Mouse (Mus musculus) embryonic facial prominence, embryonic 10.5 days (tissue): Measurements from ENCODE around the gene Cebpa. TPM values are rescaled to one million over a fixed set of nuclear protein-coding genes. Genes with fewer than 3 reads are reported as not detected.

Experiments
- DNase-seq: peaks from one replicate; pipeline ENCODE4 v3.0.0-alpha.2; 2017; ENCODE audit warnings: low spot score
- H3K27ac ChIP-seq: fragments of 300-500 bp; sonication (generic); replicated peaks from 2 replicates; pipeline ENCODE4 v1.5.1; 2016; ENCODE audit warnings: mild to moderate bottlenecking
- H3K27me3 ChIP-seq: fragments of 300-500 bp; sonication (generic); replicated peaks from 2 replicates; pipeline ENCODE4 v1.6.1; 2016; ENCODE audit warnings: low read depth, mild to moderate bottlenecking; ENCODE audit not compliant: poor library complexity, severe bottlenecking
- H3K36me3 ChIP-seq: fragments of 300-500 bp; sonication (generic); replicated peaks from 2 replicates; pipeline ENCODE4 v1.6.1; 2016; ENCODE audit warnings: mild to moderate bottlenecking, moderate library complexity
- H3K4me1 ChIP-seq: fragments of 300-500 bp; sonication (generic); 2 replicates; pipeline ENCODE4 v1.6.1; 2016
- H3K4me3 ChIP-seq: fragments of 300-500 bp; sonication (generic); 2 replicates; pipeline ENCODE4 v1.5.1; 2016; ENCODE audit warnings: mild to moderate bottlenecking, moderate library complexity
- H3K9me3 ChIP-seq: fragments of 300-500 bp; sonication (generic); 2 replicates; pipeline ENCODE4 v1.6.1; 2016; ENCODE audit warnings: mild to moderate bottlenecking
- WGBS: fragments of 180-500 bp; shearing (Covaris S2); methylation state at CpG from one replicate; pipeline ENCODE4 v1.1.7; 2016; 5-methylcytosine and 5-hydroxymethylcytosine counted together
- polyA plus RNA-seq: library from polyadenylated mRNA; unstranded; fragments of >200 nt; fragmentation: Nextera tagmentation; extraction: Ambion mirVana; gene quantifications from 2 replicates; pipeline ENCODE4 v1.2.1, GENCODE M21; 2016

The Cebpa gene
- polyA plus RNA-seq, 1 experiment from 2014 or later = 0.45 TPM

DNA sequence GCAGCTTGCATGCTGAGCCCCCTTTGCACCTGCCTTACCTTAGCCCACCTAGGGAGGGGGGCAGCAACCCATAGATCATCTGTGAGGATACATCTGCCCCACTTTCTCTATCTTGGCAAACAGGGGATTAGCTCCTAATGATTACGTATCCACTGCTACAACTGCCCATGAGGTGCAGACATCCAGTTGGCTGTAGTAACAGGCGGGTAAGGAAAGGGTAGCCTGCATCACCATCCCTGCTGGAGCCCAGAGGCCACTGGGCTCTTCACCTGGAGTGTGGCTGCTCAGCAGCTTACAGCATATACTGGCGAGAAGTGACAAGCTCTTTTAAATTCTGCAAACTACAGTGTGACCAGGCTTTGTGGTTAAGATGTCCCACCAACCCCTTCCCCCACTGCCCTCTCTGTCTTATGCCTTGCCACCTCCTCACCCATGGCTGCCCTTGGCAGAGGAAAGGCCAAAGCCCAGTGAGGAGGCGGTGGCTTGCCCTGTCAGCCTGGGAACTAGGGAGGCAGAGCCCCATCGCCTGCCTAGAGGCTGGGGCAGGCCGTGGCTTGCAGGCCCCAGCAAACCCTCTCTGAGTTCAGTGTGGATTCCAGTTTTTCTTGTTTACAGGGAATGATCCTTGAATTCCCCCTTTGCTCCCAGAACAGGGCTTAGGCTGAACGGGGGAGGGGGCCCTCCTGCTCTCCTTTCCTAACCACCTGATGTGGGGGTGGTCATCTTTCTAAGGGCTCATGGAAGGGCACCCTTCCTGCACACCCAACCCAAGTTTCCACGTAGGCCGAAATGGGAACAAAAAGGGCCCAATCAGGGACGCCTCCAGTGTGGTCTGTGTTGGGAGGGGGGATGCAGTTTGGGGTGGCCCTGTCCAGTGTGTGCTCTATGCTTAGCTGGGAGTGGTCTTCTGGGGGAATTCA is 3.6 kb downstream of the Cebpa start:
- DNase-seq = no peak
- H3K4me3 ChIP-seq = no peak overlapping the region
- H3K4me1 ChIP-seq = peaks cover 50% of the 10 kb centered on the region
- H3K9me3 ChIP-seq = no peaks in the 10 kb centered on the region
- H3K27ac ChIP-seq = no peak overlapping the region
- WGBS = 56% methylated on average over 10 of the region's 10 CpGs
- H3K27me3 ChIP-seq = peaks cover 92% of the 10 kb centered on the region
- H3K36me3 ChIP-seq = no peaks in the 10 kb centered on the region

DNA sequence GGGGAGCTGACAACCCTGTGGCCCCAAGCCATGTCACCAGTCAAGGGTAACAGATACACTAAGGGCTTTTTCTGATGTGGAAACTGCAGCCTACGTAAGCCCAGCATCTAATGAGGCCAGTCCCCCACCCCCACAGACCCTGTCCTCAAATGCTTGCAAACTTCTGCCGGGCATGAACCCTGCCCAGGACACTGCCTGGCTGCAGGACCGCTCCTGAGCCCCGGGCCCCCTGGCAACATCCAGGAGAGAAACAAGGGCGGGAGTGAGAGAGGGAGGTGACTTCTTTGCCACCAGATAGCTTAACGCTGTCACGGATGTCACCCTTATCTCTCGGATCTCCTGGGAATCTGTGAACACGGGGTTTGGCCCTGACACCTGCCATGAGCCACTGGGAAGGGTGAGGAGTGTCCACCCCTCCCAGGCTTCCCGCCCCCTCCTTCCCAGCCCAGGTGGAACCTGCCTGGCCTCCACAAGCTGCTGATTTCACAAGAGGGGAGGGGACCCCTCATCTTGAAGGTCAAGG is 4.4 kb downstream of the Cebpa start:
- H3K36me3 ChIP-seq = no peaks in the 10 kb centered on the region
- H3K4me1 ChIP-seq = peaks cover 48% of the 10 kb centered on the region
- H3K9me3 ChIP-seq = no peaks in the 10 kb centered on the region
- WGBS = 28% methylated on average over 10 of the region's 10 CpGs
- no peak overlapping the region for H3K27ac ChIP-seq
- peaks cover 93% of the 10 kb centered on the region for H3K27me3 ChIP-seq
- no peak overlapping the region for H3K4me3 ChIP-seq
- DNase-seq = no peak

DNA sequence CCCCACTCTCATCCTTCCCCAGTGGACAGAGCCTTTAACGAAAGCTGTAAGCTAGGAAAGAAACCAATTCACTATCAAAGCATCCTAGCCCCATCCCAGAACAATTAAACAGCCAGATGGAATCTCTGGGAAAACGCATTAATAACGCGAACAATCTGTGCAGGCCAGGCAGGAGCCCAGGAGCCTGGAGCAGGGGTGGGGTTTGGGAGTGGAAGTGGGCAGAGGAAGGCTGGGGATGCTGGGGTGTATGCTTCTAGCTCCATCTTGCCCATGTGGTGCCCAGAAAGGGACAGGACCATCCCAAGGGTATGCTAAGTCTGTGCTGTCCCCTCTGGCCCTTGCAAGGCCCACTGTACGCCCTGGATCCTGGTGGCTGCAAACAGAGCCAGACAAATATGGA is 5.1 kb downstream of the Cebpa start:
- Histone ChIP-seq H3K27ac (no peak overlapping the region), H3K27me3 (peaks cover 98% of the 10 kb centered on the region), H3K4me1 (peaks cover 53% of the 10 kb centered on the region), H3K9me3 (no peaks in the 10 kb centered on the region), H3K36me3 (no peaks in the 10 kb centered on the region), H3K4me3 (no peak overlapping the region)
- 49% methylated on average over 5 of the region's 5 CpGs for WGBS
- DNase-seq = peak; percentile 19

DNA sequence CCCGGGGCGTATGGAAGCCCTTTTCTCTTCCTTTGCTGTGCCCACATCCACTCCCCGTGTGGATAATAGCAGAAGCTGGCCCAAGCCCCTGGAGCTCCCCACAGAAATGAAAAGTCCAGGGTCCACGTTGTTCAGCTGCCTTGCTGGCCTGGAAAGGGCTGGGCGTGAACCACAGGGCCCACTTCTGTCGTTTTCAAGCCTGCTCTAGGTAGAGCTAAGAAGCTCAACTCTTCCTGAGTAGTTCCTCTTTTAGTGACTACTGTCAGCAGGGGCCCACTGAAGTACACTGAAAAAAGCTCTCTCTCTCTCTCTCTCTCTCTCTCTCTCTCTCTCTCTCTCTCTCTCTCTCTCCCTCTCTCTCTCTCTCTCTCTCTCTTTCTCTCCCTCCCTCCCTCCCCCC is 5.7 kb downstream of the Cebpa start:
- H3K27ac ChIP-seq = no peak overlapping the region
- H3K27me3 ChIP-seq = peaks cover 95% of the 10 kb centered on the region
- H3K9me3 ChIP-seq = no peaks in the 10 kb centered on the region
- peaks cover 48% of the 10 kb centered on the region for H3K4me1 ChIP-seq
- DNase-seq = peak; percentile 8
- WGBS = 52% methylated on average over 6 of the region's 6 CpGs
- no peaks in the 10 kb centered on the region for H3K36me3 ChIP-seq
- H3K4me3 ChIP-seq = no peak overlapping the region

DNA sequence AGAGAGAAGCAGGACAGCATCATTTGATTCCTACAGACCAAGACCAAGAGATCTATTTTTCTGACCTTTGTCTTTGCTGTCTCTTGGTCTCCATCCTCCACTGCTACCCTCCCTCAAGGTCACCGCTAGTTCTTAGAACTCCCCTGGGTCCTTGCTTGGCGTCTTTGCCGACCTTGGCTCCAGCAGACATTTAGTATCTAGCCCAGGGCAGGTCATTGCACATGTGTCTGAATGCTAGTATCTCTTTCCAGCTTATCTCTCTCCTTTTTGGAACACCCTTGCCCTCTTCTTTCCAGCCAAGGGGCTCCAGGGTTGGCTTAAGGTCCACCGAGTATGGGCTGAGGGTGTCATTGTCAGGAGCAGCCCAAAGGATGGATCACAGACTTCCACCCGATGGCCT is 6.9 kb downstream of the Cebpa start:
- Histone ChIP-seq H3K27ac (no peak overlapping the region), H3K9me3 (no peaks in the 10 kb centered on the region), H3K27me3 (peaks cover 83% of the 10 kb centered on the region), H3K36me3 (no peaks in the 10 kb centered on the region), H3K4me3 (no peak overlapping the region), H3K4me1 (peaks cover 36% of the 10 kb centered on the region)
- 84% methylated on average over 5 of the region's 5 CpGs for WGBS
- peak; percentile 4 for DNase-seq

DNA sequence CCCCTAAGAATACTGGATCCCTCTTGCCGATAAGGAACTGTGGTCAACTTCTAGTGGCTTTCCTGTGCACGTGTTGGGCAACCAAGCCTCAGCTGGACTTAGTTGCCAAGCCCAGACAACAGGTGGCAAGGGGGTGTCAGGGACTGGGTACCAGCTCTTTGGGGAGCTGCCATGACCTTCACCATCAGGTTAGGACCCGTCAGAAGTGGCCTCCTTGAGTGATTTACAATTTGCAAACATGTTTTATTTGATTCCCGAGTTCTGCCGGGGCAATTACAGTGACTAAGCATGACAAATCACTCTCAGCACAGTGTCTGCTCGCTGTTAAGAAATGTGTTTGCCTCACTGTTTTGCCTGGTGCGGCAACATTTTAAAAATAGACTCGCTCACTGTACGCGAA is 7.9 kb downstream of the Cebpa start:
- H3K9me3 ChIP-seq = no peaks in the 10 kb centered on the region
- no peak overlapping the region for H3K4me3 ChIP-seq
- peaks cover 72% of the 10 kb centered on the region for H3K27me3 ChIP-seq
- H3K4me1 ChIP-seq = peaks cover 35% of the 10 kb centered on the region
- no peak overlapping the region for H3K27ac ChIP-seq
- no peaks in the 10 kb centered on the region for H3K36me3 ChIP-seq
- 76% methylated on average over 10 of the region's 10 CpGs for WGBS
- DNase-seq = peak; percentile 6

DNA sequence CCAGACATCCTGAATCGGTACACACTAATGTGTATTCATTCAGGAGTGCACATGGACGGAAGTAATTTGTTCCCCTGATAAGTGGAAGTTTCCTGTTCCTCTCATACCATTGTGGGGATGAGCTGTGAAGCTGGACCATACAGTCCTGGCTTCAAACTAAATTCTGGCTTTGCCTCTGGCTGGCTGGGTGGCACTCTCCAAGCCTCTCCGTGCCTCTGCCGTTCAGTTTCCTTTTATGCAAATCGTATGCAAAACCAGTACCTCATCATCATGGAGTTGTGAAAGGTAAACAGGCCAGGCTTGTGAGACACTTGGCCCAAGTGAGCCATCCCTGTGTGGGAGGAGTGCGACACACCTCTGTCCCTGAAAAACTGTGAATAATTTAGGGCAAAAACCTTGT is 8.6 kb downstream of the Cebpa start:
- Histone ChIP-seq H3K9me3 (no peaks in the 10 kb centered on the region), H3K4me1 (peaks cover 32% of the 10 kb centered on the region), H3K27ac (no peak overlapping the region), H3K4me3 (no peak overlapping the region), H3K36me3 (no peaks in the 10 kb centered on the region), H3K27me3 (peaks cover 65% of the 10 kb centered on the region)
- WGBS = 40% methylated on average over 6 of the region's 6 CpGs
- peak; percentile 7 for DNase-seq

DNA sequence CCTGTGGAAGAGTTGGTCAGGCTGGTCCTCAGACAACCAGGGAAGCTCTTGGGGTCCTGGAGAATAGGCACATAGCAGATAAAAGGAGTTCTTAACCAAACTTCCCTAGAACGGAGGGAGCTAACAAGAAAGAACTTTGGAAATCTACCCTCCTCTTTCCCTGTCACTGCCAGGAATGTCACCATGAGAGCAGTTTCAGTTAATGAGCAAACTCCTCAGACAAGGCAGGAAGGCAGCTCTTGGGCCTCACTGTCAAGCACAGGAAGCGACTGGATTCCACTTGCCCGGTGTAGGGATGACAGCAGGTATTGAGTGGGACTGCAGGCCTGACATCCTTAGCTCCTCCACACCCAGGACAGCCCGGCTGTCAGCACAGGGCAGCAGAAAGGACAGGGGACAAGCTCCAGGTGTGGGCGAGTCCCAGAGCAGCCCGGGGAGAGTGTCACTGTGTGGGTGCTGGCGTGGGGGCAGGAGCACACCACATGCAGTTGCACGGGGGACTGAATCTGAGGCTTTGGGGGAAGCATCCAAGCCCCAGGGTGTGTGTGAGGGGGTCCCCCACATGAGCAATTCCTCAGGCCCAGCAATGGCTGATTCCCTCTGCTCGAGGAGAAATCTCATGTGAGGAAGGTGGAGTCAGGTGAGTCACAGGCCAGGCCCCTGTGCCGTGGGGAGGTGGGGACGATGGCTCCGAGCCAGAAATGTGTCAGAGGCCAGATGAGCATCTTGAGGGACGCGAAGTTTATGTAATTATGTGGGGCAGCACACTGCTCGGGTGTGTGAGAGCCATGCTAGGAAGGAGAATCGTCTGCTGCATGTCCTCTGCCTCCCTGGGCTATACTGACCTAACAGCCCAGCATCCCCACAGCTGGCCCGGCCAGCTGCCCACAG is 9.8 kb downstream of the Cebpa start:
- Histone ChIP-seq H3K36me3 (no peaks in the 10 kb centered on the region), H3K27me3 (peaks cover 53% of the 10 kb centered on the region), H3K9me3 (no peaks in the 10 kb centered on the region), H3K27ac (no peak overlapping the region), H3K4me3 (no peak overlapping the region), H3K4me1 (peaks cover 24% of the 10 kb centered on the region)
- DNase-seq = no peak
- 68% methylated on average over 17 of the region's 17 CpGs for WGBS

DNA sequence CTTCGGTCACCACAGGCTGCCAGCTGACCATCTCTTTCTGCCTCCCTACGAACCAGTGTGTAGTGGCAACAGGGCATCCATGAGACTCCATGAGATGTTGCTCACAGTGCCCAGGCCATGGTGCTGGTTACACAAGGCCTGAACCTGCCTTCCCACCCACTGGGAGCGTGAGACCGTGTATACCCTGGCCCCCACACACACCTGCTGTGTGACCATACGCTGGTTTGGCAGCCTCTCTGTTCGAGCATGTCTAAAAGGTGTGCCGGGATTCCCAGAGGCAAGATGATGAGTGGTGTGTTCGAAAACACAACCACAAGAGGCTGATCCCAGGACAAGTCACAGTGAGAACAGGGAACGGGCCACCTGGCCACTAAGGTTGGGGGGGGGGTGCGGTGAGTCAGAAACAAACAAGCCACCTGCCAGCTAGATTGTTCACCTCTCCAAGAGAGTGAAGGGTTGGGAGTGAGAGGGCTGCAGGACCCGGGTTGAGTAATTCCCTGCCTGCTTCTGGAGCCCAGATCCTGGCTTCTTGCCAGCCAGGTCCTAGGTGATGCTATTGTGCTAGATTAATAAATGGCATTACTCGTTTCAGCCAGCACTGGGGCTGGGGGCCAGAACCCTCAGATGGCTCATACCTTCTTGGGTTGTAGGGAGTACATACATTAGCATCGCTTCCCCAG is 11.1 kb downstream of the Cebpa start:
- no peak for DNase-seq
- H3K4me1 ChIP-seq = peaks cover 17% of the 10 kb centered on the region
- 88% methylated on average over 13 of the region's 13 CpGs for whole genome bisulfite sequencing
- H3K9me3 ChIP-seq = no peaks in the 10 kb centered on the region
- H3K27me3 ChIP-seq = peaks cover 44% of the 10 kb centered on the region
- H3K36me3 ChIP-seq = no peaks in the 10 kb centered on the region
- no peak overlapping the region for H3K4me3 ChIP-seq
- H3K27ac ChIP-seq = no peak overlapping the region

DNA sequence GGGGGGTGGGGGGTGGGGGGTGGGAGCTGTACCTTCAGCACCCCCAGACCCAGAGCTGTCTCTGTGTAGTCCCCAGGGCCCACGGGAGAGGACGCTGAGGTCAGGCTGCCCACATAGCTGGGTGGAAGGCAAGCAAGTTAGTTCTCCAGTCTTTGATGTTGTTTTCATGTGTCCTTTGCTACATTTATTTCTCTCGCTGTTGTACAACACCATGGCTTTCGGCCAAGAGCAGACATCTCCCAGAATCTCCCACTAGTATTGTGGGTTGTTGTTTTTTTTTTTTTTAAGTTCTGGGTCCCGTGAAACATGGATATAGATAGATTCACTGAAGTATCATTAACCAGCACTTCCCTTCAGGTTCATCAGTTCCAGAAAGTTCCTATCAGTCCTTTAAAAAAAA is 11.8 kb downstream of the Cebpa start:
- Histone ChIP-seq H3K9me3 (no peaks in the 10 kb centered on the region), H3K27ac (no peak overlapping the region), H3K4me3 (no peak overlapping the region), H3K4me1 (peaks cover 20% of the 10 kb centered on the region), H3K27me3 (peaks cover 39% of the 10 kb centered on the region), H3K36me3 (no peaks in the 10 kb centered on the region)
- DNase-seq = no peak
- WGBS = 91% methylated on average over 5 of the region's 5 CpGs

DNA sequence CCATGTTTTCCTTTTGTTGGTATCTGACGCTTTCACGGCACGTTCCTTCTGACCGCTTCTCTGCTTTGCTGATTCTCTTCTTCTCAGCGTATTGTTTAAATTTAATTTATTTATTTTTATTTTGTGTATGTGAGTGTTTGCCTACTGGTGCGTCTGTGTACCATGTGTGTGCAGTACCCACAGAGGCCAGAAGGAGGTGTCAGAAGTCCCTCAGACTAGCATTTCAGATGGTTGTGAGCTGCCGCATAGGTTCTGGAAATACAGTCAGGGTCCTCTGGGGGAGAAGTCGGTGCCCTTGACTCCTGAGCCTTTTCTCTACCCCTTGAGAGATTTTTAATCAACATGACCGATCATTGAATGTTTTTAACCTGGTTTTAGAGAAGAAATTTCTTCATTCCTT is 12.5 kb downstream of the Cebpa start:
- 94% methylated on average over 9 of the region's 9 CpGs for WGBS
- Histone ChIP-seq H3K27me3 (peaks cover 32% of the 10 kb centered on the region), H3K36me3 (no peaks in the 10 kb centered on the region), H3K4me3 (no peak overlapping the region), H3K9me3 (no peaks in the 10 kb centered on the region), H3K4me1 (peaks cover 20% of the 10 kb centered on the region), H3K27ac (no peak overlapping the region)
- no peak for DNase-seq

DNA sequence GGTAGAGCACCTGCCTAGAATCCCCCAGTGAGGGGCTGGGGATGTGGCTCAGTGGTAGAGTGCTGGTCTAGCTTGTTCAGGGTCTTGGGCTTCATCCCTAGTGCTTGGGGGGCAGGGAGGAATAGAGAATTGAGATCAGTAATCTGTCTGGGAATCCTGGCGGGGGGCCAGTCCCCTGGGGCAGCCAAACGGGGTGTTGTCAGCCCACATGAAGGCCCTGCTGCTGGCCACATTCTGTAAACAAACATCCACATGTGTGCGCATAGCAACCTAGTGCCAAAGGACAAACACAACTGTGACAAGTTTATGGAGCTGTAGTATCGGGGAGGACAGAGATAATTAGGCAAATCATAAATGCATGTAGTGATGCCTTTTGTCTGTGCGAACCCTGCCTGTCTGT is 15.5 kb downstream of the Cebpa start:
- Histone ChIP-seq H3K4me1 (peaks cover 5% of the 10 kb centered on the region; the same call in 1 of the 2 replicates), H3K4me3 (no peak overlapping the region), H3K36me3 (no peaks in the 10 kb centered on the region), H3K27ac (no peak overlapping the region), H3K27me3 (0 out of 2 replicates have a peak, but pooled peaks cover 5% of the 10 kb centered on the region), H3K9me3 (no peaks in the 10 kb centered on the region)
- DNase-seq = no peak
- WGBS = 41% methylated on average over 5 of the region's 5 CpGs
